Comparison of ENCODE assay signal across 8 mouse cellular contexts in genomic region chr9:118606817-118607371, GRCm38 (mm10). TPM values are rescaled to one million over a fixed set of nuclear protein-coding genes. Genes with fewer than 3 reads are reported as not detected.
DNase-seq lines count a peak whose midpoint lies in the region; ATAC-seq and TF ChIP-seq lines count a peak whose summit lies in the region.

No protein-coding gene starts in this region.

- WGBS in heart, embryonic 14.5 days = under 1% methylated on average over 64 of the region's 68 CpGs
- WGBS in midbrain, embryonic 16.5 days = under 1% methylated on average over 62 of the region's 68 CpGs

- no peaks in the 10 kb centered on the region for H3K9me3 ChIP-seq in heart, embryonic 14.5 days (ENCODE audit: control insufficient read depth, low read length)
- H3K9me3 ChIP-seq in midbrain, embryonic 16.5 days (replicated peaks; ENCODE audit: control insufficient read depth, low read length, poor library complexity, severe bottlenecking) = no peaks in the 10 kb centered on the region

- no peak overlapping the region for H3K27ac ChIP-seq in cortical plate, adult 2 months (ENCODE audit: insufficient read depth, low read length)
- peak overlapping the region; percentile 13 to 63; a peak in 2 of 4 replicates for H3K27ac ChIP-seq in heart, embryonic 14.5 days (replicated peaks in 1 of 2; ENCODE audit: control insufficient read depth in 1 of 2, insufficient read depth in 1 of 2, low read depth in 2 of 2, low read length in 2 of 2)
- no peak overlapping the region for H3K27ac ChIP-seq in midbrain, embryonic 16.5 days (ENCODE audit: low read length)

- peaks cover 4% of the 10 kb centered on the region; the same call in 1 of the 2 replicates for H3K4me1 ChIP-seq in cortical plate, adult 2 months (ENCODE audit: control insufficient read depth, insufficient read depth, low read length)
- H3K4me1 ChIP-seq in heart, embryonic 14.5 days (ENCODE audit: control insufficient read depth in 2 of 2, insufficient read depth in 2 of 2, low read length in 2 of 2) = peaks cover 21 to 40% of the 10 kb centered on the region in 2 experiments
- H3K4me1 ChIP-seq in midbrain, embryonic 16.5 days (ENCODE audit: control insufficient read depth, insufficient read depth, low read length) = peaks cover 9% of the 10 kb centered on the region

- no peak for ATAC-seq in heart, embryonic 14.5 days (ENCODE audit: insufficient number of reproducible peaks, insufficient read depth, low FRiP score, low read depth)
- ATAC-seq in midbrain, embryonic 16.5 days = peak; percentile 70; the same call in 1 of the 2 replicates

- peak overlapping the region; percentile 27 for H3K4me3 ChIP-seq in cortical plate, adult 2 months (ENCODE audit: insufficient read depth, low read length)
- H3K4me3 ChIP-seq in heart, embryonic 14.5 days (ENCODE audit: control insufficient read depth in 1 of 2, insufficient read depth in 1 of 2, low read depth in 1 of 2, low read length in 2 of 2) = peak overlapping the region; percentile 71 to 89
- H3K4me3 ChIP-seq in midbrain, embryonic 16.5 days (ENCODE audit: low read depth, low read length) = peak overlapping the region; percentile 55

- no peaks in the 10 kb centered on the region for H3K36me3 ChIP-seq in heart, embryonic 14.5 days (ENCODE audit: control insufficient read depth, insufficient read depth, low read length)
- no peaks in the 10 kb centered on the region for H3K36me3 ChIP-seq in midbrain, embryonic 16.5 days (ENCODE audit: control insufficient read depth, insufficient read depth, low read length)

- H3K9ac ChIP-seq in heart, embryonic 14.5 days (ENCODE audit: low read length) = peak overlapping the region; percentile 95
- H3K9ac ChIP-seq in midbrain, embryonic 16.5 days (ENCODE audit: low read depth, low read length) = peak overlapping the region; percentile 75

- DNase-seq in ovary, postnatal 36 days (ENCODE audit: low spot score) = peak; percentile 54
- DNase-seq in ovary, adult 18-20 months (ENCODE audit: low spot score) = no peak
- DNase-seq in kidney, postnatal 4 days = peak; percentile 58 to 71
- no peak for DNase-seq in left cerebral cortex, adult 18-20 months (ENCODE audit: low spot score in 2 of 2)
- DNase-seq in cerebellum, adult 11-12 months = no peak

- TF ChIP-seq CTCF in cortical plate, adult 2 months (IDR thresholded peaks at IDR 0.05; ENCODE audit: extremely low read depth, insufficient read depth, low read length) = no peak

- H3K27me3 ChIP-seq in heart, embryonic 14.5 days (ENCODE audit: control insufficient read depth, insufficient read depth, low read length) = no peaks in the 10 kb centered on the region
- H3K27me3 ChIP-seq in midbrain, embryonic 16.5 days (ENCODE audit: control insufficient read depth, insufficient read depth, low read depth, low read length) = peaks cover 10% of the 10 kb centered on the region

- no peak for TF ChIP-seq POLR2A in cortical plate, adult 2 months (IDR thresholded peaks at IDR 0.05; ENCODE audit: extremely low read depth, insufficient read depth, low read length)

- peak overlapping the region; percentile 87 for H3K4me2 ChIP-seq in heart, embryonic 14.5 days (ENCODE audit: low read length)
- peak overlapping the region; percentile 97 for H3K4me2 ChIP-seq in midbrain, embryonic 16.5 days (ENCODE audit: low read length)

RNA-seq across cellular contexts. Expression of gene Itga9, which starts 0.4 kb away (rescaled TPM):
- polyA plus RNA-seq in cortical plate, adult 2 months (2012; rRNA removed) = 2.5 and 3.3 TPM in 2 replicates
- 15.2 and 16.1 TPM in 2 replicates for polyA plus RNA-seq in heart, embryonic 14.5 days (2014; fragmentation: Nextera tagmentation; extraction: Ambion mirVana)
- 0.97 and 1.0 TPM in 2 replicates for polyA plus RNA-seq in midbrain, embryonic 16.5 days (2015; fragmentation: Nextera tagmentation; extraction: Ambion mirVana)
- 1 to 10 TPM; 5.6 to 7.5 TPM for total RNA-seq in left cerebral cortex, adult 18-20 months (2021)

Comparison
In these comparisons a context has a peak if more than half of its experiments do, and no peak if none do; other contexts are left out.
1. DNase-seq: peak in ovary, postnatal 36 days (single experiment) and kidney, postnatal 4 days (2 of 2); none in ovary, adult 18-20 months (single experiment), left cerebral cortex, adult 18-20 months (0 of 2) and cerebellum, adult 11-12 months (single experiment).
2. H3K27ac ChIP-seq: peak in heart, embryonic 14.5 days (2 of 2); none in cortical plate, adult 2 months (single experiment) and midbrain, embryonic 16.5 days (single experiment).
3. H3K4me3 ChIP-seq: peak in every context shown above with its lines; median percentile 80 in heart, embryonic 14.5 days; 55 in midbrain, embryonic 16.5 days; 27 in cortical plate, adult 2 months.